Mouse (Mus musculus): ENCODE results near the gene D630003M21Rik.

GRCm38 (mm10) chr2:158236698-158237097, 7.7 kb upstream of the D630003M21Rik start:
- TF ChIP-seq POLR2A (IDR thresholded peaks at IDR 0.05; ENCODE audit: control insufficient read depth, extremely low read depth, insufficient read depth, low read length, poor library complexity) (no peak), CTCF (IDR thresholded peaks at IDR 0.05; ENCODE audit: borderline replicate concordance, control insufficient read depth, extremely low read depth, insufficient read depth, low read length, poor library complexity) (no peak)

Measured in thymus, adult 2 months (tissue).